Mouse (Mus musculus) c-Kit-positive CD71-positive TER-119-negative erythroid progenitor cells, embryonic 14.5 days (primary cell): ENCODE measurements around the gene S100a16.

Source experiments
- DNase-seq: peaks from one replicate; pipeline ENCODE4 v3.0.0-alpha.2; 2013; ENCODE audit warnings: low read depth

S100a16 gene

GRCm38 (mm10) chr3:90586906-90587305 is 49.9 kb downstream of the S100a16 start:
- DNase-seq: no peak

GRCm38 (mm10) chr3:90587361-90588101 is 50.5 kb downstream of the S100a16 start:
- DNase-seq: no peak

GRCm38 (mm10) chr3:90589390-90589789 is 52.3 kb downstream of the S100a16 start:
- DNase-seq: no peak

GRCm38 (mm10) chr3:90589947-90590346 is 52.9 kb downstream of the S100a16 start, which contains the start of gene S100a2:
TSS of gene S100a2 (plus strand) at chr3:90590247.
- no peak for DNase-seq
